Mouse (Mus musculus) retina, embryonic 14.5 days (tissue): Measurements from ENCODE around the gene Ttll7.

Source experiments
- DNase-seq: peaks from one replicate; pipeline ENCODE4 v3.0.0-alpha.2; 2015; ENCODE audit warnings: low spot score

Gene Ttll7

GRCm38 (mm10) chr3:146851966-146852891 is at the start of gene Ttll7:
Ttll7 (plus strand) TSS chr3:146852367.
- peak; percentile 85 for DNase-seq

GRCm38 (mm10) chr3:146812041-146812878 is 39.9 kb upstream of the Ttll7 start:
- peak; percentile 59 for DNase-seq

GRCm38 (mm10) chr3:146812901-146813393 is 39.2 kb upstream of the Ttll7 start, which contains the start of gene Prkacb:
Prkacb (minus strand) TSS chr3:146812990.
- DNase-seq: peak; percentile 89

GRCm38 (mm10) chr3:146813624-146814023 is 38.5 kb upstream of the Ttll7 start:
- no peak for DNase-seq

- no peak for DNase-seq
Measured at GRCm38 (mm10) chr3:146820718-146821117, 31.4 kb upstream of the Ttll7 start.

GRCm38 (mm10) chr3:146842766-146843165 is 9.4 kb upstream of the Ttll7 start:
- DNase-seq: no peak

GRCm38 (mm10) chr3:146843470-146843869 is 8.7 kb upstream of the Ttll7 start:
- DNase-seq: no peak

- DNase-seq: no peak
Measured at GRCm38 (mm10) chr3:146846237-146846636, 5.9 kb upstream of the Ttll7 start.

GRCm38 (mm10) chr3:146848112-146848511 is 4.1 kb upstream of the Ttll7 start:
- DNase-seq: no peak

- DNase-seq: no peak
Measured at GRCm38 (mm10) chr3:146849360-146849759, 2.8 kb upstream of the Ttll7 start.

- no peak for DNase-seq
Measured at GRCm38 (mm10) chr3:146854473-146855087, 2.4 kb downstream of the Ttll7 start.

GRCm38 (mm10) chr3:146857373-146857772 is 5.2 kb downstream of the Ttll7 start:
- no peak for DNase-seq

GRCm38 (mm10) chr3:146860308-146860707 is 8.1 kb downstream of the Ttll7 start:
- DNase-seq: no peak

GRCm38 (mm10) chr3:146866563-146866962 is 14.4 kb downstream of the Ttll7 start:
- DNase-seq: peak; percentile 41

GRCm38 (mm10) chr3:146871954-146872353 is 19.8 kb downstream of the Ttll7 start:
- no peak for DNase-seq

- DNase-seq: no peak
Measured at GRCm38 (mm10) chr3:146875929-146876328, 23.8 kb downstream of the Ttll7 start.

- DNase-seq: no peak
Measured at GRCm38 (mm10) chr3:146893931-146894330, 41.8 kb downstream of the Ttll7 start.

- DNase-seq: no peak
Measured at GRCm38 (mm10) chr3:146896581-146896980, 44.4 kb downstream of the Ttll7 start.

GRCm38 (mm10) chr3:146900094-146900493 is 47.9 kb downstream of the Ttll7 start:
- peak; percentile 15 for DNase-seq

GRCm38 (mm10) chr3:146901729-146902128 is 49.6 kb downstream of the Ttll7 start:
- no peak for DNase-seq

- no peak for DNase-seq
Measured at GRCm38 (mm10) chr3:146905606-146906005, 53.4 kb downstream of the Ttll7 start.

- no peak for DNase-seq
Measured at GRCm38 (mm10) chr3:146908922-146909321, 56.8 kb downstream of the Ttll7 start.
